Mouse (Mus musculus) erythroblast, embryonic 14.5 days (primary cell): ENCODE data around the gene Aqp11.

Experiments
- GATA1 ChIP-seq: IDR thresholded peaks from 2 replicates; pipeline ENCODE4 v1.6.1; 2012; ENCODE audit warnings: low read length, inconsistent platforms, mixed read lengths
- TAL1 ChIP-seq: IDR thresholded peaks from 3 replicates; pipeline ENCODE4 v1.6.1; 2012; ENCODE audit warnings: low read length, inconsistent platforms, mixed read lengths

DNA sequence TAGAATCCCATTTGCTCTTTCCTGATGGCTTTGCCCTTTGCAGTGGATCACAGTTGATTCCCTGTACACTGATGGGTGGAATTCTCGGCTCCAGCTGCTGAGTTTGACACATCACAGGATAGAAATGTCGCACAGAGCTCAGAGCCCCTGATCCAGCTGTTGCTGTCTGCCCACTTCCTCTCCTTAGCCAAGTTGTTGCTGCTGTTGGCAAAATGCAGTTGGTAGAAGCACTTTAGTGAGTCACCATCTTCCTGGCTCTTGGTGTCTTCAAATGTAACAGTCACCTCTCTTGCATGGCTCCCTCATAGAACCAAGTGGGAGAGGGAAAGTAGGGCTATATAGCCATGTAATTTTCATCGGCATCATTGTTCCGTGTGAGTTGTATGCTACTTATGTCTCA is 39.1 kb upstream of the Aqp11 start:
- TF ChIP-seq GATA1 (no peak), TAL1 (no peak)
